18 mouse cellular contexts compared by ENCODE assay signal in the genomic region with DNA sequence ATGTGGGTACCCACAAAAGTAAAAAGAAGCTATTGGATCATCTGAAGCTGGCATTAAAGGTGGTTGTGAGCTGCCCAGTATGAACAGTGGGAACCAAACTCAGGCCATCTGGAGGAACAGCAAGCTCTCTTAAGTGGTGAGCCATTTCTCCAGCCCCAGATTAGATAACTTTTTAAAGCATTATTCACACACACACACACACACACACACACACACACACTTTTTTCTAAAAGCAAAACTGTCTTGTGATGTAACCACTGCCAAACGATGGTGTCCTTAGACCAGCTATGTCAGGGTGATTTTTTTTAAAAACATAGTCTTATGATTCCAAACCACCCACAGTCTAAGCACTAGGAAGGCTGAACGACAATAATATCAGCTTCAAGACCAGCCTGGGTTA. TPM values are rescaled to one million over a fixed set of nuclear protein-coding genes. Genes with fewer than 3 reads are reported as not detected.
A peak's percentile ranks its signal among the peaks of the same experiment; 100 is the strongest.
DNase-seq lines count a peak whose midpoint lies in the region; ATAC-seq lines count a peak whose summit lies in the region.
"Had no signal": no experiment of that assay in that cellular context is flagged by ENCODE, and none has a peak within 500 bp of the region (broad histone marks: within the 10 kb centered on the region; RNA-seq: fewer than 3 reads in every experiment).

No protein-coding gene starts in this region.

- intact Hi-C loops in heart, postnatal 10 days (cut with DNase I) = no loop called here

- H3K9ac ChIP-seq in heart, embryonic 12.5 days = no peak overlapping the region
- no peak overlapping the region for H3K9ac ChIP-seq in heart, embryonic 16.5 days (ENCODE audit: low read length)
- peak overlapping the region; percentile 61 for H3K9ac ChIP-seq in liver, embryonic 12.5 days
- H3K9ac ChIP-seq in liver, embryonic 16.5 days (ENCODE audit: low read depth, low read length) = peak overlapping the region; percentile 25; the same call in 1 of the 2 replicates
- H3K9ac ChIP-seq in midbrain, embryonic 13.5 days (replicated peaks) = no peak overlapping the region
- H3K9ac ChIP-seq: forebrain, embryonic 13.5 days; forebrain, postnatal 0 days; hindbrain, embryonic 15.5 days had no signal

- no peak for ATAC-seq in heart, embryonic 12.5 days (ENCODE audit: insufficient number of reproducible peaks, low FRiP score)
- no peak for ATAC-seq in heart, embryonic 16.5 days (replicated peaks; ENCODE audit: extremely low read depth, insufficient read depth, low FRiP score)
- no peak for ATAC-seq in liver, embryonic 12.5 days
- ATAC-seq in liver, embryonic 16.5 days (ENCODE audit: low read depth) = no peak
- ATAC-seq in midbrain, embryonic 13.5 days = no peak
- ATAC-seq: forebrain, embryonic 13.5 days; forebrain, postnatal 0 days; intestine, embryonic 16.5 days had no signal

- H3K4me2 ChIP-seq in heart, embryonic 12.5 days = no peak overlapping the region
- H3K4me2 ChIP-seq in heart, embryonic 16.5 days (ENCODE audit: low read depth, low read length) = no peak overlapping the region
- H3K4me2 ChIP-seq in liver, embryonic 12.5 days = peak overlapping the region; percentile 86
- H3K4me2 ChIP-seq in liver, embryonic 16.5 days (ENCODE audit: low read depth, low read length) = peak overlapping the region; percentile 44
- no peak overlapping the region for H3K4me2 ChIP-seq in midbrain, embryonic 13.5 days (replicated peaks)
- H3K4me2 ChIP-seq: forebrain, embryonic 13.5 days; hindbrain, embryonic 15.5 days had no signal

- peaks cover 30% of the 10 kb centered on the region for H3K4me1 ChIP-seq in heart, embryonic 12.5 days (replicated peaks)
- peaks cover 22% of the 10 kb centered on the region for H3K4me1 ChIP-seq in heart, embryonic 16.5 days (ENCODE audit: control insufficient read depth, insufficient read depth, low read length)
- peaks cover 66% of the 10 kb centered on the region for H3K4me1 ChIP-seq in liver, embryonic 12.5 days
- H3K4me1 ChIP-seq in liver, embryonic 16.5 days (ENCODE audit: control insufficient read depth, low read depth, low read length) = peaks cover 48% of the 10 kb centered on the region
- peaks cover 22% of the 10 kb centered on the region for H3K4me1 ChIP-seq in midbrain, embryonic 13.5 days (replicated peaks)

- 45% methylated on average over 2 of the region's 2 CpGs for WGBS in heart, embryonic 12.5 days
- WGBS in heart, embryonic 16.5 days = 42% methylated on average over 2 of the region's 2 CpGs
- WGBS in liver, embryonic 12.5 days (ENCODE audit: insufficient replicate concordance) = 18% methylated on average over 2 of the region's 2 CpGs
- WGBS in liver, embryonic 16.5 days (ENCODE audit: insufficient replicate concordance) = 25% methylated on average over 2 of the region's 2 CpGs
- 79% methylated on average over 2 of the region's 2 CpGs for WGBS in midbrain, embryonic 13.5 days

- peaks cover 9% of the 10 kb centered on the region for H3K27me3 ChIP-seq in heart, embryonic 12.5 days (replicated peaks)
- H3K27me3 ChIP-seq in heart, embryonic 16.5 days (ENCODE audit: control insufficient read depth, insufficient read depth, low read length) = no peaks in the 10 kb centered on the region
- H3K27me3 ChIP-seq in liver, embryonic 12.5 days (replicated peaks) = peaks cover 5% of the 10 kb centered on the region; the same call in 1 of the 2 replicates
- no peaks in the 10 kb centered on the region for H3K27me3 ChIP-seq in liver, embryonic 16.5 days (ENCODE audit: control insufficient read depth, insufficient read depth, low read depth, low read length)
- H3K27me3 ChIP-seq in midbrain, embryonic 13.5 days = peaks cover 48% of the 10 kb centered on the region

- H3K27ac ChIP-seq in heart, embryonic 12.5 days (ENCODE audit: poor library complexity, severe bottlenecking) = peak overlapping the region; percentile 51; the same call in 1 of the 2 replicates
- H3K27ac ChIP-seq in heart, embryonic 16.5 days (ENCODE audit: low read length) = peak overlapping the region; percentile 7; the same call in 1 of the 2 replicates
- peak overlapping the region; percentile 92 for H3K27ac ChIP-seq in liver, embryonic 12.5 days
- H3K27ac ChIP-seq in liver, embryonic 16.5 days (ENCODE audit: low read length) = peak overlapping the region; percentile 81
- H3K27ac ChIP-seq in midbrain, embryonic 13.5 days = no peak overlapping the region
- H3K27ac ChIP-seq: embryonic facial prominence, embryonic 10.5 days; forebrain, embryonic 13.5 days; hindbrain, embryonic 15.5 days had no signal

- H3K36me3 ChIP-seq in heart, embryonic 12.5 days = no peaks in the 10 kb centered on the region
- no peaks in the 10 kb centered on the region for H3K36me3 ChIP-seq in heart, embryonic 16.5 days (ENCODE audit: control insufficient read depth, insufficient read depth)
- H3K36me3 ChIP-seq in liver, embryonic 12.5 days = peaks cover 15% of the 10 kb centered on the region; the same call in 1 of the 2 replicates
- no peaks in the 10 kb centered on the region for H3K36me3 ChIP-seq in liver, embryonic 16.5 days (ENCODE audit: control insufficient read depth, insufficient read depth)
- H3K36me3 ChIP-seq in midbrain, embryonic 13.5 days = no peaks in the 10 kb centered on the region
- H3K36me3 ChIP-seq: embryonic facial prominence, embryonic 10.5 days; hindbrain, embryonic 15.5 days had no signal

- 0 out of 2 replicates have a peak, but pooled peaks cover under 1% of the 10 kb centered on the region for H3K9me3 ChIP-seq in heart, embryonic 12.5 days (replicated peaks)
- H3K9me3 ChIP-seq in heart, embryonic 16.5 days (replicated peaks; ENCODE audit: control insufficient read depth, low read length) = no peaks in the 10 kb centered on the region
- H3K9me3 ChIP-seq in liver, embryonic 12.5 days (replicated peaks) = no peaks in the 10 kb centered on the region
- H3K9me3 ChIP-seq in liver, embryonic 16.5 days (replicated peaks; ENCODE audit: control insufficient read depth, low read length) = no peaks in the 10 kb centered on the region
- no peaks in the 10 kb centered on the region for H3K9me3 ChIP-seq in midbrain, embryonic 13.5 days
- H3K9me3 ChIP-seq: embryonic facial prominence, embryonic 10.5 days; forebrain, embryonic 13.5 days; hindbrain, embryonic 15.5 days had no signal

- no peak for DNase-seq in heart, postnatal 10 days
- no peak for DNase-seq in heart, adult 8-10 months (ENCODE audit: low spot score)
- DNase-seq in urinary bladder, postnatal 36 days (ENCODE audit: low spot score in 2 of 2) = no peak
- DNase-seq: adrenal gland, adult 2 months; adrenal gland, postnatal 25 days; cerebellum, adult 2 months; cerebellum, postnatal 10 days; forebrain, postnatal 0 days; gastrocnemius, postnatal 14 days had no signal

- H3K4me3 ChIP-seq in heart, embryonic 12.5 days = no peak overlapping the region
- no peak overlapping the region for H3K4me3 ChIP-seq in heart, embryonic 16.5 days (ENCODE audit: low read length)
- peak overlapping the region; percentile 94; the same call in 1 of the 2 replicates for H3K4me3 ChIP-seq in liver, embryonic 12.5 days
- peak overlapping the region; percentile 18; the same call in 1 of the 2 replicates for H3K4me3 ChIP-seq in liver, embryonic 16.5 days (ENCODE audit: low read depth, low read length)
- no peak overlapping the region for H3K4me3 ChIP-seq in midbrain, embryonic 13.5 days (replicated peaks)
- H3K4me3 ChIP-seq: embryonic facial prominence, embryonic 10.5 days; forebrain, embryonic 13.5 days; hindbrain, embryonic 15.5 days had no signal

RNA-seq across cellular contexts. Expression of gene Cited4, which starts 1.8 kb away (rescaled TPM):
- polyA plus RNA-seq in heart, embryonic 12.5 days (2016; fragmentation: Nextera tagmentation; extraction: Ambion mirVana) = 41.2 and 43.6 TPM in 2 replicates
- 10 to 100 TPM; 76.0 to 81.5 TPM for total RNA-seq in heart, postnatal 10 days (2021)
- polyA plus RNA-seq in heart, embryonic 16.5 days (2015; fragmentation: Nextera tagmentation; extraction: Ambion mirVana) = 24.0 and 25.0 TPM in 2 replicates
- 10 to 100 TPM; 26.2 to 42.1 (median 32.5) TPM for total RNA-seq in heart, adult 8-10 months (2022)
- polyA plus RNA-seq in liver, embryonic 12.5 days (2016; fragmentation: Nextera tagmentation; extraction: Ambion mirVana) = 286 and 295 TPM in 2 replicates
- polyA plus RNA-seq in liver, embryonic 16.5 days (2015; fragmentation: Nextera tagmentation; extraction: Ambion mirVana) = 44.1 and 44.3 TPM in 2 replicates
- 0.37 and 0.92 TPM in 2 replicates for polyA plus RNA-seq in midbrain, embryonic 13.5 days (2015; fragmentation: Nextera tagmentation; extraction: Ambion mirVana)

Comparison
In these comparisons a context has a peak if more than half of its experiments do, and no peak if none do; other contexts are left out.
1. H3K4me2 ChIP-seq: peak in liver, embryonic 12.5 days (single experiment) and liver, embryonic 16.5 days (single experiment); none in heart, embryonic 12.5 days (single experiment), heart, embryonic 16.5 days (single experiment) and midbrain, embryonic 13.5 days (single experiment).
2. H3K4me3 ChIP-seq: peak in liver, embryonic 12.5 days (single experiment) and liver, embryonic 16.5 days (single experiment); none in heart, embryonic 12.5 days (single experiment), heart, embryonic 16.5 days (single experiment) and midbrain, embryonic 13.5 days (single experiment).
3. H3K9ac ChIP-seq: peak in liver, embryonic 12.5 days (single experiment) and liver, embryonic 16.5 days (single experiment); none in heart, embryonic 12.5 days (single experiment), heart, embryonic 16.5 days (single experiment) and midbrain, embryonic 13.5 days (single experiment).
4. RNA of gene Cited4, which starts 1.8 kb away (polyA plus RNA-seq): 286 to 295 TPM in liver, embryonic 12.5 days, 44.1 to 44.3 TPM in liver, embryonic 16.5 days, 41.2 to 43.6 TPM in heart, embryonic 12.5 days and 24.0 to 25.0 TPM in heart, embryonic 16.5 days; 0.37 to 0.92 TPM in midbrain, embryonic 13.5 days; every median in the first group is over 10 times any median in the second.